Mouse (Mus musculus): ENCODE data around the gene Il16.
"Not testable (repeated sequence)": the region's sequence is repeated elsewhere in the genome, so short reads cannot be mapped to it uniquely, and the experiment has no call there.

The Il16 gene

GRCm38 (mm10) chr7:83735108-83735781 lies 10.3 kb downstream of the Il16 start:
- DNase-seq: no peak

- DNase-seq: no peak
Measured at GRCm38 (mm10) chr7:83734671-83735082, 10.8 kb downstream of the Il16 start.

GRCm38 (mm10) chr7:83734246-83734645 lies 11.3 kb downstream of the Il16 start:
- DNase-seq: no peak

GRCm38 (mm10) chr7:83732781-83733180 lies 12.7 kb downstream of the Il16 start:
- no peak for DNase-seq

- DNase-seq: no peak
Measured at GRCm38 (mm10) chr7:83731961-83732666, 13.4 kb downstream of the Il16 start.

- DNase-seq: no peak
Measured at GRCm38 (mm10) chr7:83731297-83731696, 14.2 kb downstream of the Il16 start.

GRCm38 (mm10) chr7:83726936-83727632 lies 18.4 kb downstream of the Il16 start:
- DNase-seq: no peak

- DNase-seq: no peak
Measured at GRCm38 (mm10) chr7:83725801-83726200, 19.7 kb downstream of the Il16 start.

GRCm38 (mm10) chr7:83724541-83724940 lies 21.0 kb downstream of the Il16 start:
- no peak for DNase-seq

- no peak for DNase-seq
Measured at GRCm38 (mm10) chr7:83723954-83724353, 21.6 kb downstream of the Il16 start.

GRCm38 (mm10) chr7:83723221-83723620 lies 22.3 kb downstream of the Il16 start:
- DNase-seq: no peak

GRCm38 (mm10) chr7:83722485-83722884 lies 23.0 kb downstream of the Il16 start:
- DNase-seq: no peak

- DNase-seq: no peak
Measured at GRCm38 (mm10) chr7:83720231-83720630, 25.3 kb downstream of the Il16 start.

- no peak for DNase-seq
Measured at GRCm38 (mm10) chr7:83717021-83717725, 28.4 kb downstream of the Il16 start.

- no peak for DNase-seq
Measured at GRCm38 (mm10) chr7:83713639-83714038, 31.9 kb downstream of the Il16 start.

GRCm38 (mm10) chr7:83711676-83712259 lies 33.8 kb downstream of the Il16 start:
- not testable (repeated sequence) for DNase-seq

- DNase-seq: no peak
Measured at GRCm38 (mm10) chr7:83703046-83703775, 42.3 kb downstream of the Il16 start.

- DNase-seq: no peak
Measured at GRCm38 (mm10) chr7:83699066-83699745, 46.3 kb downstream of the Il16 start.

GRCm38 (mm10) chr7:83695449-83696212 lies 49.9 kb downstream of the Il16 start:
- DNase-seq: peak; percentile 21

GRCm38 (mm10) chr7:83682640-83683274 lies 62.8 kb downstream of the Il16 start:
- DNase-seq: no peak

Data from kidney, adult 9 months (tissue).